Mouse (Mus musculus): Measurements from ENCODE around the gene Alg5. TPM values are rescaled to one million over a fixed set of nuclear protein-coding genes. Genes with fewer than 3 reads are reported as not detected.

Gene Alg5
- polyA plus RNA-seq, 1 experiment from 2014 or later: 63.8 TPM

- 61% methylated on average over 5 of the region's 5 CpGs for WGBS
- Histone ChIP-seq H3K9me3 (no peaks in the 10 kb centered on the region), H3K4me3 (replicated peaks) (no peak overlapping the region), H3K36me3 (no peaks in the 10 kb centered on the region), H3K4me1 (peaks cover 9% of the 10 kb centered on the region; the same call in 1 of the 2 replicates), H3K27me3 (replicated peaks) (no peaks in the 10 kb centered on the region), H3K27ac (peak overlapping the region; percentile 55; the same call in 1 of the 2 replicates), H3K9ac (no peak overlapping the region), H3K4me2 (0 out of 2 replicates have a peak overlapping the region, but pooled peaks have one; percentile 6)
- no peak for ATAC-seq (ENCODE audit: insufficient read depth, low FRiP score, low read depth)
These were observed 31.5 kb downstream of the Alg5 start for GRCm38 (mm10) chr3:54766811-54767210.

GRCm38 (mm10) chr3:54768592-54768991, 33.3 kb downstream of the Alg5 start:
- H3K4me2 ChIP-seq: no peak overlapping the region
- no peaks in the 10 kb centered on the region for H3K27me3 ChIP-seq (replicated peaks)
- no peaks in the 10 kb centered on the region for H3K9me3 ChIP-seq
- H3K4me3 ChIP-seq (replicated peaks): no peak overlapping the region
- H3K4me1 ChIP-seq: peaks cover 9% of the 10 kb centered on the region; the same call in 1 of the 2 replicates
- H3K9ac ChIP-seq: no peak overlapping the region
- H3K36me3 ChIP-seq: no peaks in the 10 kb centered on the region
- no peak for ATAC-seq (ENCODE audit: insufficient read depth, low FRiP score, low read depth)
- WGBS: 80% methylated on average over 8 of the region's 8 CpGs
- H3K27ac ChIP-seq: no peak overlapping the region

- no peak overlapping the region for H3K27ac ChIP-seq
- H3K4me2 ChIP-seq: no peak overlapping the region
- H3K9me3 ChIP-seq: no peaks in the 10 kb centered on the region
- no peak for ATAC-seq (ENCODE audit: insufficient read depth, low FRiP score, low read depth)
- no peak overlapping the region for H3K4me3 ChIP-seq (replicated peaks)
- H3K36me3 ChIP-seq: no peaks in the 10 kb centered on the region
- no peak overlapping the region for H3K9ac ChIP-seq
- WGBS: 59% methylated on average over 17 of the region's 17 CpGs
- 0 out of 2 replicates have a peak, but pooled peaks cover 4% of the 10 kb centered on the region for H3K4me1 ChIP-seq
- H3K27me3 ChIP-seq (replicated peaks): no peaks in the 10 kb centered on the region
These were observed 34.3 kb downstream of the Alg5 start for GRCm38 (mm10) chr3:54769349-54770275.

GRCm38 (mm10) chr3:54773613-54774012, 38.3 kb downstream of the Alg5 start:
- Histone ChIP-seq H3K4me2 (no peak overlapping the region), H3K27ac (no peak overlapping the region), H3K9me3 (no peaks in the 10 kb centered on the region), H3K9ac (no peak overlapping the region), H3K36me3 (no peaks in the 10 kb centered on the region), H3K4me3 (replicated peaks) (no peak overlapping the region), H3K4me1 (0 out of 2 replicates have a peak, but pooled peaks cover 4% of the 10 kb centered on the region), H3K27me3 (replicated peaks) (no peaks in the 10 kb centered on the region)
- 83% methylated on average over 6 of the region's 6 CpGs for WGBS
- ATAC-seq (ENCODE audit: insufficient read depth, low FRiP score, low read depth): no peak

GRCm38 (mm10) chr3:54775989-54776631, 40.8 kb downstream of the Alg5 start:
- Histone ChIP-seq H3K9me3 (no peaks in the 10 kb centered on the region), H3K36me3 (no peaks in the 10 kb centered on the region), H3K4me1 (no peaks in the 10 kb centered on the region), H3K27me3 (replicated peaks) (no peaks in the 10 kb centered on the region), H3K4me3 (replicated peaks) (no peak overlapping the region), H3K27ac (no peak overlapping the region), H3K9ac (no peak overlapping the region), H3K4me2 (no peak overlapping the region)
- WGBS: 70% methylated on average over 7 of the region's 7 CpGs
- ATAC-seq (ENCODE audit: insufficient read depth, low FRiP score, low read depth): no peak

GRCm38 (mm10) chr3:54790601-54791000, 55.3 kb downstream of the Alg5 start:
- no peak overlapping the region for H3K27ac ChIP-seq
- H3K4me2 ChIP-seq: no peak overlapping the region
- no peak overlapping the region for H3K4me3 ChIP-seq (replicated peaks)
- H3K27me3 ChIP-seq (replicated peaks): no peaks in the 10 kb centered on the region
- no peaks in the 10 kb centered on the region for H3K9me3 ChIP-seq
- no peak overlapping the region for H3K9ac ChIP-seq
- H3K36me3 ChIP-seq: 0 out of 2 replicates have a peak, but pooled peaks cover 3% of the 10 kb centered on the region
- no peaks in the 10 kb centered on the region for H3K4me1 ChIP-seq
- 66% methylated on average over 2 of the region's 2 CpGs for WGBS
- no peak for ATAC-seq (ENCODE audit: insufficient read depth, low FRiP score, low read depth)

GRCm38 (mm10) chr3:54791822-54792677, 56.7 kb downstream of the Alg5 start:
- 57% methylated on average over 10 of the region's 10 CpGs for WGBS
- H3K27me3 ChIP-seq (replicated peaks): no peaks in the 10 kb centered on the region
- peak; percentile 83 for ATAC-seq (ENCODE audit: insufficient read depth, low FRiP score, low read depth)
- no peaks in the 10 kb centered on the region for H3K4me1 ChIP-seq
- no peak overlapping the region for H3K4me2 ChIP-seq
- H3K4me3 ChIP-seq (replicated peaks): no peak overlapping the region
- 0 out of 2 replicates have a peak overlapping the region, but pooled peaks have one; percentile 26 for H3K27ac ChIP-seq
- H3K36me3 ChIP-seq: 0 out of 2 replicates have a peak, but pooled peaks cover 3% of the 10 kb centered on the region
- no peaks in the 10 kb centered on the region for H3K9me3 ChIP-seq
- no peak overlapping the region for H3K9ac ChIP-seq

- WGBS: 86% methylated on average over 6 of the region's 6 CpGs
- no peaks in the 10 kb centered on the region for H3K9me3 ChIP-seq
- ATAC-seq (ENCODE audit: insufficient read depth, low FRiP score, low read depth): no peak
These were observed 58.4 kb downstream of the Alg5 start for GRCm38 (mm10) chr3:54793762-54794161.

GRCm38 (mm10) chr3:54795379-54795778, 60.0 kb downstream of the Alg5 start:
- H3K27ac ChIP-seq: no peak overlapping the region
- H3K36me3 ChIP-seq: 0 out of 2 replicates have a peak, but pooled peaks cover 2% of the 10 kb centered on the region
- H3K9me3 ChIP-seq: no peaks in the 10 kb centered on the region
- H3K4me3 ChIP-seq (replicated peaks): no peak overlapping the region
- 91% methylated on average over 5 of the region's 5 CpGs for WGBS
- no peak for ATAC-seq (ENCODE audit: insufficient read depth, low FRiP score, low read depth)
- no peak overlapping the region for H3K4me2 ChIP-seq
- H3K27me3 ChIP-seq (replicated peaks): no peaks in the 10 kb centered on the region
- no peak overlapping the region for H3K9ac ChIP-seq
- H3K4me1 ChIP-seq: no peaks in the 10 kb centered on the region

More at GRCm38 (mm10) chr3:54793762-54794161, 58.4 kb downstream of the Alg5 start:
- Histone ChIP-seq H3K36me3 (0 out of 2 replicates have a peak, but pooled peaks cover 3% of the 10 kb centered on the region), H3K4me2 (no peak overlapping the region), H3K4me3 (replicated peaks) (no peak overlapping the region), H3K27me3 (replicated peaks) (no peaks in the 10 kb centered on the region), H3K27ac (no peak overlapping the region), H3K4me1 (no peaks in the 10 kb centered on the region), H3K9ac (no peak overlapping the region)

GRCm38 (mm10) chr3:54795806-54796205, 60.5 kb downstream of the Alg5 start:
- 95% methylated on average over 1 of the region's 1 CpGs for WGBS
- Histone ChIP-seq H3K4me3 (replicated peaks) (no peak overlapping the region), H3K36me3 (no peaks in the 10 kb centered on the region), H3K4me2 (no peak overlapping the region), H3K9ac (no peak overlapping the region), H3K27ac (no peak overlapping the region), H3K27me3 (replicated peaks) (no peaks in the 10 kb centered on the region), H3K4me1 (no peaks in the 10 kb centered on the region), H3K9me3 (no peaks in the 10 kb centered on the region)
- no peak for ATAC-seq (ENCODE audit: insufficient read depth, low FRiP score, low read depth)

- no peak overlapping the region for H3K4me3 ChIP-seq (replicated peaks)
- 0 out of 2 replicates have a peak overlapping the region, but pooled peaks have one; percentile 5 for H3K4me2 ChIP-seq
- H3K4me1 ChIP-seq: no peaks in the 10 kb centered on the region
- WGBS: 27% methylated on average over 16 of the region's 16 CpGs
- H3K36me3 ChIP-seq: no peaks in the 10 kb centered on the region
- H3K9ac ChIP-seq: no peak overlapping the region
- H3K27me3 ChIP-seq (replicated peaks): no peaks in the 10 kb centered on the region
- no peak overlapping the region for H3K27ac ChIP-seq
- peak; percentile 77; the same call in 1 of the 2 replicates for ATAC-seq (ENCODE audit: insufficient read depth, low FRiP score, low read depth)
- H3K9me3 ChIP-seq: no peaks in the 10 kb centered on the region
These were observed 61.9 kb downstream of the Alg5 start for GRCm38 (mm10) chr3:54797211-54797610.
